Mouse (Mus musculus) heart, postnatal 14 days (tissue): ENCODE measurements at regions not wholly inside any gene's neighbourhood (a gene's known extent, or its start where the extent isn't known, plus 50 kb on each side); places are given as distances from the start of the nearest gene placed in this dataset.

Experiments
- DNase-seq, 2 experiments: peaks; one replicate each; pipeline ENCODE4 v3.0.0; 2021 to 2022
- intact Hi-C: fragments of 180-260 bp; cut with DNase I; formaldehyde crosslinking; loops from one replicate; pipeline ENCODE4 v1.15.1; 2025

DNA sequence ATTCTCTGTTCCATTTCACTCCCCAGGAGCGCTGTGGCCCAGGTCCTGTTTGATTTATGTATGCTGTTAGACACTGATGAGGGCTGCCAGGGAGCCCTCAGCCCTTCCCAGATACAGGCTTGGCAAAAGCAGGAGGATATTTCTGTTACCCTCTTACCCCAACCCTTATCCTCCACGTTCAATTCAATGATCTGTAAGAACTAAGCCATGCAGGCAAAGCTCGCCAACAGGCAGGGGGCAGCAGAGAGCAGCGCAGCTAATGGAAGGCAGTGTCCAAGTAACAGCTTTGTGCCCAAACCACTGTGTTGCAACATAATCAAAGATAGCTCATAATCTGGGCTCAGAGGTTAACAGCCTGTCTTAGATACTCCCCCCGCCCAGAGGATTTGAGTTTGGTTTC lies 166.8 kb upstream of the Eif4g2 start:
- intact Hi-C loops: loop anchor here (2.0 to 10.0 kb wide), 4 partner anchors 163 to 719 kb away; no protein-coding TSS in a partner anchor

DNA sequence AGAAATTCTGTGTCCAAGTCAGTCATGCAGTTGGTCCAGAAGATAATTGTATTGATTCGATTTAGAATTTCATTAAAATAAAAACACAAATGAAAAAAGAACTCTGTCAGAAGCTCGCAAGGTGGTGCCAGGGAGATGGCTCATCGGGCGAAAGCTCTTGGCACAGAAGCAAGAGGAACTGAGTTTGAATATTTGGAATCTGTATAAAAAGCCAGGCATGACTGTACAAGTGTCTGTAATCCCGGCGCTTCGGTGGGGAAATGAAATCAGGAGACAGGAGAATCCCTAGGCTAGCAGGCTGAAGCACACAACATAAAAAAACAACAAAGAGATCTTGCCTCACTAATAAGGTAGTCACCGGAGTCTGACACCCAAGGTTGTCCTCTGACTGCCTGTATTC lies 162.7 kb upstream of the Eif4g2 start:
- intact Hi-C loops: loop anchor here (5.0 kb wide), 2 partner anchors 167 to 537 kb away; no protein-coding TSS in a partner anchor
- no peak for DNase-seq

More for the DNA sequence above, 166.8 kb upstream of the Eif4g2 start:
- peak; percentile 88 to 91 for DNase-seq

DNA sequence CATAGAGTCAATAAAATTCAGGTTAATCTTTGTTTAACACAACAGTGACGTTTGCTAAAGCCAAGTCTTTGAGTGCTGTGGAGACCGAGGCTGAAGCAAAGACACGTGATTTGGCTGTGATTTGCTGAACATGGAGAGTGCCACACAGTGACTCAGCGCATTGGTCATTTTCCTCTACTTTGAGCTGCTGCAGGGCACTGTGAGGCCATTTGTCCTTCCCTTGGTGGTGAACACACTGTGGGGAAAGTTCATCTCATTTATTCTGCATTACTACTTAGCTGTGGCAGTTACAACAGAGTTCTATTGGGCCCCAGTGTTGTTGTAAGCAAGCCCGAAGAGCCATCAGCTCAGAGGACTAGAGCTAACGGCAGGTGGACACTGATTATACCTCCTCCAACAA lies 162.2 kb upstream of the Eif4g2 start:
- intact Hi-C loops: loop anchor here (5.0 kb wide), 2 partner anchors 167 to 537 kb away; no protein-coding TSS in a partner anchor
- no peak for DNase-seq

DNA sequence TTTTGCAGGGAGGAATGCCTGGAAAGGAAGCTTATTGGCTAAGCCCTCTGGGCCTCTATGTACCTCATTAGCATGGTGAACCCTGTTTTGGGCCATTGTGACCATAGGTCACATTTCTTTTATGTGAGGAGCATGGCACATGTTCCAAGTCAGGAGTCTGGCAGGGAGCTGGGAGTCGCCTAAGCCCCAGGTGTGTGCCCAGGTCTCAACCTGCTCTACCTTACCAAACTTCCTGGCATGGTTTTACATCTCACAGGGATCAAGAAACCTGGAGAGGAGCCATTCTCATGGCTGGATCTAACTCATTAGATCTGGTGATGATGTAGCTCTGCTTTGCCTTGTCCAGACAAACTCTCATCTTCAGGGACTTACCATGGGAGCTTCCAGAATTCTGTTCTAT lies 161.0 kb upstream of the Eif4g2 start:
- intact Hi-C loops: no loop called here
- no peak for DNase-seq

DNA sequence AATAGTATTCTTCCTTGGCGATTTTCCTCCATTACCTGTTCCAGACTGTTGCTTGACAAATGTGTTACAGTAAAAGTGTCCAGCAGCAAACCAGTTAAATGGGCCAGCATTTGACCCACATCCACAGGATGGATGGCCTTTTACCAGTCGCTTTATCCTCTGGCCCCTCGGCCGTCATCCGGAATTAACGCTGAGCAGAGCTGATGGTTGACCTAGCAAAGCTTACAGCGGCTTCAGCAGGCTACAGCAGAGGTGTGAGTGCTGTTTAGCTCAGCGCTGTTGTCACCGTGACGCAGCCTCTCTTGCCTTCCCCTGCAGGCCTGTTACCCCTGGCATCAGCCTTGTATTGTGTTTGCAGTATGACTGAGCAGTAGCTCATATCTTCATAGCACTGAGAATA lies 159.8 kb upstream of the Eif4g2 start:
- intact Hi-C loops: no loop called here
- DNase-seq: no peak

DNA sequence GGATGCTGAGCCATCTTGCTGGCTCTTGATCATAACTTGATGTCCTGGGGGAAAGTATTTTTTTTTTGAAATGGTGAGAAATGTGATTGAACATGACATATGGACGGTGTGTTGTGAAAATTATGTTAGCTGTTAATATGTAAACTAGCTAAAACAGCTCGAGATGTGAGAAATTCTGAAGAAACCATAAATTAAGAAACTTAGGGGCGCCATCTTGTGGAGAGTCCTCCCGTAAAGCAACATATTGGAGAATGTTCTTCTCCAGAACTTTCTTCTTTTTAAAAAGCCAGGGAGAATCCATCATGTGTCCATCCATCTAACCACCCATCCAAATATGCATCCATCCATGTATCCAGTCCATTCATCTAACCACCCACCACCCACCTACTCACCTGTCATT lies 158.7 kb upstream of the Eif4g2 start:
- peak; percentile 29 to 61 for DNase-seq

DNA sequence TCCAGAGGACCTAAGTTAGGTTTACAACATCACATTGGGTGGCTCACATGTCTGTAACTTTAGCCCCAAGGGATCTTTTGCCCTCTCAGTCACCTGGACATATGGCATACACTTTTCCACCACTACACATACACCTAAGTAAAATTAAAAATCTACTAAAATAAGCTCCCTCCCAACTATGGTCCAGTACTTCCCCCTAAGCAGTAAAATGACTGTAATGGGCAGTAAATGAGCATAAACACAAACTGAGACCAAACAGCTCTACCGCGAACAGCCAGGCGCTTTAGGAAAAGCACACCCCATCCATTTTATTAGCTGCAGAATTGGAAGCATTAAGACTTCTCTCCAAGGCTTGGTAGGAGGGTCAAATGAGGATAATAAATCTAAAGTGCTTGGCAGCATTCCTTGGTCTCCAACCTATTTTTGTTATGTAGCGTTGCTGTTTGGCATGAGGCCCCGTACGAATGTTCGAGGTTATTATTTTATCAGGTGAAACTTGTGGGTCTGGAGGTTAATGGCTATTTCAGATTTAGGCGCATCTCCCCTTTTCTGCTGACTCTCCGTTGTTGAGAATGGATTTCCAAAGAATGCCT lies 157.5 kb upstream of the Eif4g2 start:
- peak; percentile 54 to 58 for DNase-seq
- intact Hi-C loops: no loop called here

More for the DNA sequence above, 158.7 kb upstream of the Eif4g2 start:
- intact Hi-C loops: loop anchor here (1.0 kb wide), 2 partner anchors 59 to 191 kb away; no protein-coding TSS in a partner anchor

DNA sequence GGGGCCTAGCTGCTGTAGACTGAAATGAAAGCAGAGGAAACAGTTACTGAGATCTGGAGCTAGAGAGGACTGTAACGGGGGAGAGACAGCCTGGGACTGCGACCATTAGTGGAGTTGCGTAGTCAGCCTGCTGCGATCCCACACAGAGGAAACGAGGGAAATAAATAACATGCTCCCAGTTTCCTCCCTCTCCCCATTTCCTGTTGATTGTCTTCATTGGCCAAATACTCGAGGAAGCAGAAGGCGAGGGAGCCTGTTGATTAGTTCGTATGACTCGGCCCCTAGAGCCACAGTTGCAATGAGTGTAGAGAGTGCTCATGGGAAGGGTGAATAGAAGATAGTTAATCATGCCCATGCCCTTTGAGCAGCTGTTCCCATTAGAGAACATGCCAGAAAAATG lies 155.0 kb upstream of the Eif4g2 start:
- intact Hi-C loops: no loop called here
- peak in 1 of 2 experiments; percentile 23 for DNase-seq

DNA sequence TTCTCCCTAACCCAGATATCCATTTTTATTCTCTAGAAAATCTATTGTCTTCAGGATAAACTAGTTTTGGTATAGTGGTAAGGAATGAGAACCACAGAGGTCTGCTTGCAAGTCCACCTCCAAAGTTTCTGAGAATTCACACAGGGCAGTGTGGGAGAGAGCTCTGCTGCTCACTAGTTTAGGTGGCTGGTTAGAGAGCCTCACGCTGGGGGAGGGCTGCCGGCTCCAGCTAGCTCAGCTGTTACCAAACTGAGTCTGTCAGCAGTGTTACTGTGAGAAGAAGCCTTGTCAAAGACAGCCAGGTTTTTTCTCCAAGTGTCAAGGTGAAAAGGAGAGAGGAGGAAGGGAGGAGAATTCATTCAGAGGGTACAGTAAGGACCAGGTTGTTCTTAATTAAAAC lies 147.8 kb upstream of the Eif4g2 start:
- DNase-seq: no peak
- intact Hi-C loops: no loop called here

DNA sequence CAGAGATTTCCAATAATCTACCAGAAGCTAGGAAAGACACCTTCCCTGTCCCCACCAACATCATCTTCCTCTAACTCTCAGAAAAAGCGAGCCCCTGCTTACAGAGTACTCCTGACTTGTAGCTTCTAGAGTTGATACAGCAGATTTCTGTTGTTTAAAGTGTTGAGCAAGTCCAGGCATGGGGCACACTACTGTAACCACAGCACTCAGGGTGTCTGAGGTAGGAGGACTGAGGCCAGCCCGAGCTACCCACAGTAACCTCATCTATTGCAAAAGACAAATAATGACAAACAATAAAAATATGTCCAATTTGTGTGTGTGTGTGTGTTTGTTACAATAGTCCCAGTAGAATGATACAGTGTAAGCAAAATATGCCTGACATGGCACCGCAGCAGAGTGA lies 144.3 kb upstream of the Eif4g2 start:
- intact Hi-C loops: no loop called here
- DNase-seq: no peak

DNA sequence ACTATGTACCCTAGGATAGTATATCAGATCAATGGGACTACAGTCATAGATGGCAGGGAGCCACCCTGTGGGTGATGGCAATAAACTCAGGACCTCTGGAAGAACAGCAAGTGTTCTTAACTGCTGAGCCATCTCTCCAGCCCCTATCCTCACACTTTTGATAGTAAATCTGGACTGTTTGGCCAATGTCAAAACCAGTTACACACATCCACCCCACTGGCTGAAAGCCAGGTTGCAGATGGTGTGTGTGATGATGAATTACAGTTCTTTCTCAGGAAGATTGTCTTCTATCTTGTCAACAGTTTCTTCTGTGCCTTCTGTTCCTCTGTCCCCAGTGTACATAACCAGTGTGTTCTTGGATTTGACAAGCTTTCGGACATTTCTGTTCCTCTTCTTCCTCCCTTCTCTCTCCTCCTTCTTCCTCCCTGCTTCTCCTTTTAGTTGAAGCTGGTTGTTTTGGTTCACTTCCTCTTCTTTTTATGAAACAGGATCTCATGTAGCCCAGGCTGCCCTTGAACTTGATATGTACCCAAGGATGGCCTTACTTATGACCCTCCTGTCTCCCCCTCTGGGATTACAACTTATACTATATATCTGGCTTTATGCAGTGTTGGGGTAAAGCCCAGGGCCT lies 143.3 kb upstream of the Eif4g2 start:
- intact Hi-C loops: no loop called here
- DNase-seq: no peak

DNA sequence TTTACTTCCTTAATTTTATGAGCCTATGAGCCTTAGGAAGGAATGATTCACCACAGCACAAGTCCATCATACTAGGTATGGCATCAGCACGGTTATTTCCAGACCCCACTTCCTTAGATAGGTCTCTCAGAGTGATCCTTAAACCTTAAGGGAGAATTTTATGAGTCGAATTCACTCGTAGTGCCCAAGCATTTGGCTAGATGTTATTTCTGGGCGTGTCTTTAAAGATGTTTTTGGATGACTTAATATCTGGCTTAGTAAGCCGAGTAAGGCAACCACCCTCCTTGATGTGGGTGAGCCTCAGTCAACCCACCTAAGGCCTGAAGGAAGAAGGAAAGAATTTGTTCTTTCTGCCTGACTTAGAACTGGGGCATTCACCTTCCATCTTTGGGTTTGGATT lies 132.8 kb upstream of the Eif4g2 start:
- intact Hi-C loops: no loop called here
- no peak for DNase-seq

DNA sequence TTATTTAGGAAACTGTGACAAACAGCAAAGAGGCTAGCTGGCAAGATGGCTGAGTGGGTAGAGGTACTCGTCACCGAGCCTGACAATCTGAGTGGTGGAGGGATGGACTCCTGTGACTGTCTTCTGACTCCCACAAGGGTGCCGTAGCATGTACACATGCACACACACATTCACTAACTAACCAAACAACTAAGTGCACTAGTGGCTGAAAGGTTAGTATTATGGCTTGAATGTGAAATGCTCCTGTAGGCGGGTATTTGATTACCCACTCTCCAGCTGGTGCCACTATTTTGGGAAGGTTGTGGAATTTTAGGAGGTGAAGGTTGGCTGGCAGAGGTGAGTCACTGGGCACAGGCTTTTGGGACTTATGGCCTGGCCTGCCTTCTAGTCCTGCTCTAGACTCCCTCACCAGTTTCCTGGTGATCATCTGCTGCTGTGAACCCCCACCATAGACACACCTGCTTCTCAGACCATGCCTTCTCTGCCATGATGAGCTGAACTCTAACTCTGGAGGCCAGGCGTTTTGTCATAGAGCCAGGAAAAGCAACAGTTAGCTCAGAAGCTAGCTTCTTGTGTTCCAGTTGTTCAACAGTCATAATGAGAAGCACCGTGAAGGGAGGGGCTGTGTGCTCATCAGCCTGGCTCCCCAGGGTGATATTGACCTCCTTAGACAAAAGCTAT lies 131.5 kb upstream of the Eif4g2 start:
- intact Hi-C loops: no loop called here

DNA sequence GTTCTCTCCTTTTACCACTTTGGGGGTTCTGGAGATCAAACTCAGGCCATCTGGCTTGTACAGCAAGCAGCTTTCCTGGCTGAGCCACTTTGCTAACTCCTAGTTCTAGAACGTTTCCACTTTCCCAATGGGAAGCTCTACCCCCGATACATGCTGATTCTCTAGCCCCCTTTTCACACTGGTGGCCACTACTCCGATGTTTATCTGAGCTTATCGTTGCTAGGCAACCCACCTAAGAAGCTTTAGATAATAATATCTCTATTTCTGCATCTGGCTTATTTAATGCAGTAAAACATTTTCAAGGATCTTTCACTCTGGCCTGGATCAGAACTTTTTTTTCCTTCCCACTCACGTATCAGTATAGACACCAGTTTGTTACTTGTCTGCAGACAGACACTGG lies 129.4 kb upstream of the Eif4g2 start:
- DNase-seq: no peak
- intact Hi-C loops: no loop called here

More for the DNA sequence above, 131.5 kb upstream of the Eif4g2 start:
- no peak for DNase-seq

DNA sequence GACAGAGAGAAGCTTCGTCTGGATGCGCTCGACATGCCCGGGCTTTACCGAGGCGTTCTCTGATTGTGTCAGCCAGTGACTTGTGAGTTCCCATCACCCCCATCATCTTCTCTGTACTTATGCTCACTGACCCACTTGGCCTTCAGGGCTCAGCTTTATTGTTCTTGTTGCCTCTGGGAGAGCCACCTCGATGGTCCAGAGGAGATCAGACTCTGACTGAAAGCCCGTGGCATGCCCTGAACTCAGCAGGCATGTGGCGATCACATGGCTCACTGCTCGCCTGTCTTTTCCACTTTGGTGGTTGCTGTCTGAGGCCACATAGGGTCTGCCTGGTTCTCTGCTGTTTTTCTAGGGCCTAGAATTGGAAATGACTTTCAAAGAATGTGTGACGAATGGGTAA lies 128.8 kb upstream of the Eif4g2 start:
- no peak for DNase-seq
- intact Hi-C loops: no loop called here

DNA sequence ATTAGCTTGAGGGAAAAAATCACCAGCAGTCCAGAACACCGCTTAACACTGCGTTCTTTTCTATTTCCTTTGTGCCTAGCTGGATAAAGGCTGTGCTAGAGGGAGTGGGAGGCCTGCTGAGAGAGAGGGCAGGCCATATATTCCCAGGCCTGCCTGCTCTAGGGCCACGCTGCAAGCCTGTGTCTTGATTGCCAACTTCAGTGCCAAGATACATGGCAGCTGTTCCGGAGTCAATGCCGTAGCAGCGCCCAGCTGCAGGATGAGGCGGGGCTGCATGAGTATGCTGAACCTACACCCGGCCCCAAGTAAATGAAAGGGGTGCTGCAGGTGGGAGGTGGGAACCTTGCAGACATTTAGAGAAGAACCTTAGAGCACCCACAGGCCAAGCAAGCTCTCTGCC lies 127.5 kb upstream of the Eif4g2 start:
- no peak for DNase-seq
- intact Hi-C loops: no loop called here

DNA sequence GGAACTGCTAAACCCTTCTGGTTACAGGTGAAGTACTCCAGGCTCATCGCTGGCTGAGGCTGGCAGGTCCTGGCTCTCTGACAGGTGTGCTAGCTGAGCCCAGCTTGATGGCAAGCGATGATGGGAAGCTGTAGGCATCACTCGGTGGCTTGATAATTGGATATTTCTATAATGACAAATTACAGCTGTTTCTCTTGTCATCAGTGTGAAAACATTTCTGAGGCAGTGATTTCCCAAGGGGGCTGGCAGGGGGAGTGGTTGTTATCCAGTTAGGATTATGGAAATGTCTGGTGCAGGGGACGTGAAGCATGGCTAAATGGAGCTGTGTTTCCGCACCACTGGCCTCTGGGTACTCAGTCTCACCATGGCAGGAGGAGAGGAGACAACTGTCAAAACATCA lies 123.0 kb upstream of the Eif4g2 start:
- intact Hi-C loops: no loop called here
- no peak for DNase-seq

DNA sequence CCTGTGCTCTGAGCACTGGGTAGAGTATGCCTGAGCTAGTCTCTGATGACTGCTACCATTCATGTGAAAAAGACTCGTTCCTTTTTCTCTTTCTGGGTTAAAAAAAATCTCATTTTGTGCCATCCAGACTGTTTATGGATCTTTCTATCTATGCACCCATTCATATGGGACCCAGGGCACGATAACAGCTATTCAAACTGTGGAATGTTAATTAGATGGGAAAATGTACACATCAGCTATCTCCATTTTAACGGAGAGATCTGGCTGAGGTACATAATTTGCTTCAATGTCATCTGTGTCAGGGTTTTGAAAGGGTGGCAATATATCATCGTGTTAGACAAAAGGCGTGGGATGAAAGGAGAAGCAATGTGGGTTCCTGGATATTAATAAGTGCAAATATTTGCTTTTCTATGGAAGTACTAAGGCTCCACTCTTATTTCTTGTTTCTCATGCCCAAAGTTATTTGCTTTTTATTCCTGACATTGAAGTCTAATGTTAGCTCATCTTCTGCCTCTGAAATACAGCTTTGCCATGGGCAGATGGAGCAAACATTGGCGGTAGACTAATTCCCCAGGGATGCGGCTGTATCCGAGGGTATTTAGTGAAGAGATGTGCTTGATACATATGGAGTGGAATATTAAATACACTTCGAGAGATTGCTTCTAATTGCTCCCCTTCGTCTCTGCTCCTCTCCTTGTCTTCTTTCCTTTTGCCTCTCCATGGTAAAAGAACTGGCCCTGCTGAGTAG lies 116.0 kb upstream of the Eif4g2 start:
- DNase-seq: no peak
- intact Hi-C loops: no loop called here

DNA sequence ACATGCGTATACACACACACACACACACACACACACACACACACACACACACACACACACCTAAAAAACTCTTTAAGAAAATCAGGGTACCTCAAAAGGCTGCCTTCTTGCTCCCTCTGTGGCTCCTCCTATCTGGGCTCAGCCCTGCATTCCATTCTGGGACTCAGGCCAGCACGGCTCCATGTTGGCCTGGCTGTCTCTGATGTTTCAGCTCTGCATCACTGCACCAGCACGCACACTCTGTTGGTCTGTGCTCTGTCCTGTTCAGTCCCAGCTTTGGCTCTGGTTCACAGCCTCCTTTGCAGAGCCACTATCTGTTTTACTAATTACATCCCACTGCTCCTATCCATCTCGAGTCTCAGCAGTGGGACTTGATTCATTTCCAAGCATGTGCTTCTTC lies 108.8 kb upstream of the Eif4g2 start:
- peak; percentile 46 to 70 for DNase-seq

DNA sequence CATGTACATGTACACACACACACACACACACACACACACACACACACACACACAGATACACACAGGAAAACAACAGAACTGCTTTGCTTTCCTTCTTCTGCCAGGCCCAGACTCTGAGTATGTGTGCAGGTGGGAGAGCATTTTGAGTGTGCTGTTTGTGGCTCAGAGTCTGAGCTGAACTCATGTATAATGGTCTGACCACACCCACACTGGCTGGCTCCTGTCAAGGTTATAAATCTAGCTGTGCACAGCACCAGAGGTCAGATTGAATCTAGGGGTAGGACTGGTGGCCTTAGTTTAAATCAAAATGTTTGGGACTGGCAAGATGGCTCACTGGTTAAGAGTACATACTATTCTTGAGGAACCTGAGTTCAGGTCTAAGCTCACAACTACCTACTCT lies 108.4 kb upstream of the Eif4g2 start:
- no peak for DNase-seq
- intact Hi-C loops: no loop called here

More for the DNA sequence above, 108.8 kb upstream of the Eif4g2 start:
- intact Hi-C loops: no loop called here

DNA sequence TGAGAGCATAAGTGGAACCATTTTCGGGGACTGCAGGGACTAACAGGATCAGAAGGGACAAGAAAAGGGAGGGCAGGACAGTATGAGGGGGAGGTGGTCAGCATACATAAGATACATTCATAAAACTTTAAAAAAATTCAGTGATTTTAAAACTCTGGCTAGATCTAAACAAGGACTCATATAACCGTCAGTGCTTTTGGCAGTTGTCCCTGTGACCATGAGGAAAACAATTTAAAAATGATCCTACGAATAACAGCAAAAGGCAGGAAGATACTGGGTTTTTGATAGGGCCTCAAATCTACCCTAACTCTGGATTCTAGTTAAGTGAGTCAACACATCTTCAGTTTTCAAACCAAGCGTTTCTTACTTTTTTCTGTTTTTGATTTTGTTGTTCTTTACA lies 106.9 kb upstream of the Eif4g2 start:
- intact Hi-C loops: loop anchor here (10.0 kb wide), 1 partner anchor 365 kb away; no protein-coding TSS in a partner anchor
- no peak for DNase-seq
